Mouse (Mus musculus) neural tube, embryonic 14.5 days (tissue): Measurements from ENCODE around the gene Sec1. TPM values are rescaled to one million over a fixed set of nuclear protein-coding genes. Genes with fewer than 3 reads are reported as not detected.

Source experiments
- ATAC-seq: fragments of 200-750 bp; cut with Nextera tagmentation; 2 replicates; pipeline ENCODE4 v1.8.0; 2017; ENCODE audit warnings: low read depth, mild to moderate bottlenecking, moderate TSS enrichment, moderate library complexity
- H3K27ac ChIP-seq: fragments of 300-500 bp; sonication (generic); 2 replicates; pipeline ENCODE4 v1.5.1; 2014; ENCODE audit warnings: low read depth, mild to moderate bottlenecking, control low read depth, low read length, moderate library complexity, mixed read lengths
- H3K27me3 ChIP-seq: fragments of 300-500 bp; sonication (generic); 2 replicates; pipeline ENCODE4 v1.6.1; 2014; ENCODE audit warnings: low read length; ENCODE audit not compliant: control insufficient read depth, insufficient read depth
- H3K36me3 ChIP-seq: fragments of 300-500 bp; sonication (generic); 2 replicates; pipeline ENCODE4 v1.6.1; 2014; ENCODE audit warnings: low read length, mixed read lengths; ENCODE audit not compliant: control insufficient read depth, insufficient read depth
- H3K4me1 ChIP-seq: fragments of 300-500 bp; sonication (generic); 2 replicates; pipeline ENCODE4 v1.6.1; 2014; ENCODE audit warnings: low read length; ENCODE audit not compliant: control insufficient read depth, insufficient read depth
- H3K4me2 ChIP-seq: fragments of 300-500 bp; sonication (generic); 2 replicates; pipeline ENCODE4 v1.6.1; 2014; ENCODE audit warnings: mild to moderate bottlenecking, low read depth, low read length, control low read depth
- H3K4me3 ChIP-seq: fragments of 300-500 bp; sonication (generic); 2 replicates; pipeline ENCODE4 v1.5.1; 2014; ENCODE audit warnings: low read depth, low read length, control low read depth, mixed read lengths
- H3K9ac ChIP-seq: fragments of 300-500 bp; sonication (generic); replicated peaks from 2 replicates; pipeline ENCODE4 v1.6.1; 2014; ENCODE audit warnings: low read depth, mild to moderate bottlenecking, control low read depth, low read length, mixed read lengths
- H3K9me3 ChIP-seq: fragments of 300-500 bp; sonication (generic); 2 replicates; pipeline ENCODE4 v1.6.1; 2016; ENCODE audit warnings: low read length; ENCODE audit not compliant: control insufficient read depth
- WGBS: fragments of 180-500 bp; shearing (Covaris S2); extraction: QIAGEN DNeasy Blood & Tissue Kit; methylation state at CpG from one replicate; pipeline ENCODE4 v1.1.7; 2014; 5-methylcytosine and 5-hydroxymethylcytosine counted together
- polyA plus RNA-seq: library from polyadenylated mRNA; unstranded; fragments of >200 nt; fragmentation: Nextera tagmentation; extraction: Ambion mirVana; gene quantifications from 2 replicates; pipeline ENCODE4 v1.2.1, GENCODE M21; 2014

Sec1 gene
- polyA plus RNA-seq, 1 experiment from 2014 or later: 0.13 TPM

GRCm38 (mm10) chr7:45637710-45638109 lies 56.5 kb downstream of the Sec1 start:
- H3K36me3 ChIP-seq: no peaks in the 10 kb centered on the region; the same call in 1 of the 2 replicates
- H3K4me3 ChIP-seq: no peak overlapping the region
- peaks cover 8% of the 10 kb centered on the region for H3K4me1 ChIP-seq
- ATAC-seq: no peak
- H3K9ac ChIP-seq: no peak overlapping the region
- peak overlapping the region; percentile 50; the same call in 1 of the 2 replicates for H3K4me2 ChIP-seq
- no peaks in the 10 kb centered on the region for H3K27me3 ChIP-seq
- H3K9me3 ChIP-seq: no peaks in the 10 kb centered on the region; the same call in 1 of the 2 replicates
- H3K27ac ChIP-seq: no peak overlapping the region
- WGBS: 95% methylated on average over 6 of the region's 6 CpGs

GRCm38 (mm10) chr7:45635711-45636688 lies 58.2 kb downstream of the Sec1 start:
- WGBS: 87% methylated on average over 15 of the region's 15 CpGs
- Histone ChIP-seq H3K4me3 (no peak overlapping the region), H3K36me3 (no peaks in the 10 kb centered on the region; the same call in 1 of the 2 replicates), H3K27me3 (no peaks in the 10 kb centered on the region), H3K4me1 (peaks cover 3% of the 10 kb centered on the region; the same call in 1 of the 2 replicates), H3K4me2 (no peak overlapping the region), H3K9ac (no peak overlapping the region), H3K9me3 (no peaks in the 10 kb centered on the region; the same call in 1 of the 2 replicates), H3K27ac (no peak overlapping the region)
- ATAC-seq: no peak

GRCm38 (mm10) chr7:45634946-45635681 lies 59.1 kb downstream of the Sec1 start:
- Histone ChIP-seq H3K27me3 (no peaks in the 10 kb centered on the region), H3K9ac (no peak overlapping the region), H3K27ac (no peak overlapping the region), H3K36me3 (no peaks in the 10 kb centered on the region; the same call in 1 of the 2 replicates), H3K4me2 (no peak overlapping the region), H3K9me3 (no peaks in the 10 kb centered on the region; the same call in 1 of the 2 replicates), H3K4me3 (no peak overlapping the region), H3K4me1 (peaks cover 3% of the 10 kb centered on the region; the same call in 1 of the 2 replicates)
- ATAC-seq: no peak
- WGBS: 88% methylated on average over 11 of the region's 11 CpGs

GRCm38 (mm10) chr7:45632499-45632898 lies 61.7 kb downstream of the Sec1 start:
- no peaks in the 10 kb centered on the region; the same call in 1 of the 2 replicates for H3K36me3 ChIP-seq
- H3K4me2 ChIP-seq: peak overlapping the region; percentile 24
- H3K4me1 ChIP-seq: 0 out of 2 replicates have a peak, but pooled peaks cover 2% of the 10 kb centered on the region
- 0 out of 2 replicates have a peak overlapping the region, but pooled peaks have one; percentile 5 for H3K4me3 ChIP-seq
- H3K9ac ChIP-seq: 0 out of 2 replicates have a peak overlapping the region, but pooled peaks have one; percentile 37
- no peak overlapping the region for H3K27ac ChIP-seq
- WGBS: 19% methylated on average over 29 of the region's 35 CpGs
- no peak for ATAC-seq
- no peaks in the 10 kb centered on the region for H3K27me3 ChIP-seq
- no peaks in the 10 kb centered on the region; the same call in 1 of the 2 replicates for H3K9me3 ChIP-seq

DNA sequence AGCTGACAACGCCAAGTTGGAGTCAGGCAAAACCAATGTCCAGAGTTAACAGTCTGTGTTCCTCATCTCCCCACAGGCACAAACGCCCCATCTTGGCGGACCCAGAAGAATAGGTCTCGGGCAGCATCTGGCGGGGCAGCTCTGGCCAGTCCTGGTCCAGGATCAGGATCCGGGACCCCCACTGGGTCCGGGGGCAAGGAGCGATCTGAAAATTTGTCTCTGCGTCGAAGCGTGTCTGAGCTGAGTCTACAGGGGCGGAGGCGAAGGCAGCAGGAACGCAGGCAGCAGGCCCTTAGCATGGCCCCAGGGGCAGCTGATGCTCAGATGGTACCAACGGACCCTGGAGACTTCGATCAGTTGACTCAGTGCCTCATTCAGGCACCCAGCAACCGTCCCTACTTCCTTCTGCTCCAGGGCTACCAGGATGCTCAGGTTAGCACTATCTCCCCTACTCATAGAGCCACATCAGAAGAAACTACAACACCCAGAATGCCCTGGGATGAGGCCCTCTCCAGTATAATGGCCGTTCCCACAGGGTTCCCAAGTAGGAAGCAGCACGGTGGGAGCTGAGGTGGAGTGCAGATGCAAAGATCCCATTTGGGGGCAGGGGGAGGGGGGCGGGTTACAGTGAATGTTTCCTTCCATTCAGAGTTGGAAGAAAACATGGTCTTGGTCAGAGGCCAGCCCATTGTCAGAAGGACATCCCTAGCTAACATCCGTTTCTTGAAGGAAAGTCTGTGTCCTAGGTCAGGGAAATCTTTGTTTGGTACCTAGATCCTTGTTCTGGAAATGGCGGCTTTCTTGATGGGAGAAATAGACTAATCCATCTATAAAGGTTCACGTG lies 63.9 kb downstream of the Sec1 start:
- H3K9ac ChIP-seq: no peak overlapping the region
- no peaks in the 10 kb centered on the region for H3K36me3 ChIP-seq
- no peak overlapping the region for H3K4me3 ChIP-seq
- no peaks in the 10 kb centered on the region for H3K9me3 ChIP-seq
- H3K4me2 ChIP-seq: no peak overlapping the region
- no peak for ATAC-seq
- no peak overlapping the region for H3K27ac ChIP-seq
- WGBS: 72% methylated on average over 23 of the region's 23 CpGs
- H3K4me1 ChIP-seq: 0 out of 2 replicates have a peak, but pooled peaks cover 2% of the 10 kb centered on the region
- H3K27me3 ChIP-seq: no peaks in the 10 kb centered on the region

- Histone ChIP-seq H3K36me3 (no peaks in the 10 kb centered on the region), H3K27me3 (no peaks in the 10 kb centered on the region)
These were observed 65.6 kb downstream of the Sec1 start for GRCm38 (mm10) chr7:45628364-45629294.

More at GRCm38 (mm10) chr7:45628364-45629294, 65.6 kb downstream of the Sec1 start:
- Histone ChIP-seq H3K9me3 (no peaks in the 10 kb centered on the region), H3K27ac (peak overlapping the region; percentile 92), H3K9ac (peak overlapping the region; percentile 88), H3K4me3 (peak overlapping the region; percentile 58), H3K4me2 (peak overlapping the region; percentile 83), H3K4me1 (0 out of 2 replicates have a peak, but pooled peaks cover 2% of the 10 kb centered on the region)
- WGBS: 1% methylated on average over 104 of the region's 105 CpGs
- ATAC-seq: peak; percentile 85
